In genomic region chr4:91524367-91524766, GRCm38 (mm10) we compare ENCODE assay signal across 24 mouse cellular contexts.
"Had no signal": no experiment of that assay in that cellular context is flagged by ENCODE, and none has a peak within 500 bp of the region (broad histone marks: within the 10 kb centered on the region; RNA-seq: fewer than 3 reads in every experiment).

No protein-coding gene starts in this region.

- H3K27me3 ChIP-seq: embryonic facial prominence, embryonic 12.5 days; embryonic facial prominence, embryonic 13.5 days; embryonic facial prominence, embryonic 15.5 days; forebrain, embryonic 12.5 days; forebrain, embryonic 13.5 days; forebrain, embryonic 15.5 days had no signal

- DNase-seq: cerebellum, adult 9-10 months; cerebellum, adult 9-11 months; cerebellum, postnatal 10 days; cerebellum, postnatal 14 days; cerebellum, postnatal 25 days; cerebellum, postnatal 36 days; embryo, embryonic 11 days; forebrain, postnatal 0 days; gastrocnemius, postnatal 10 days; gastrocnemius, postnatal 14 days; gastrocnemius, postnatal 25 days; gastrocnemius, postnatal 36 days; heart, adult 18-20 months; heart, adult 2 months had no signal

- H3K9ac ChIP-seq: embryonic facial prominence, embryonic 12.5 days; embryonic facial prominence, embryonic 13.5 days; embryonic facial prominence, embryonic 15.5 days; forebrain, embryonic 12.5 days; forebrain, embryonic 13.5 days; forebrain, embryonic 15.5 days; forebrain, postnatal 0 days had no signal

- H3K9me3 ChIP-seq: embryonic facial prominence, embryonic 10.5 days; embryonic facial prominence, embryonic 12.5 days; embryonic facial prominence, embryonic 13.5 days; embryonic facial prominence, embryonic 15.5 days; forebrain, embryonic 10.5 days; forebrain, embryonic 12.5 days; forebrain, embryonic 13.5 days; forebrain, embryonic 15.5 days; heart, embryonic 10.5 days had no signal

- H3K4me1 ChIP-seq: embryonic facial prominence, embryonic 10.5 days; embryonic facial prominence, embryonic 12.5 days; embryonic facial prominence, embryonic 13.5 days; embryonic facial prominence, embryonic 15.5 days; forebrain, embryonic 10.5 days; forebrain, embryonic 12.5 days; forebrain, embryonic 13.5 days; forebrain, embryonic 15.5 days; heart, embryonic 10.5 days had no signal

- H3K4me3 ChIP-seq: embryonic facial prominence, embryonic 10.5 days; embryonic facial prominence, embryonic 12.5 days; embryonic facial prominence, embryonic 13.5 days; embryonic facial prominence, embryonic 15.5 days; erythroblast, embryonic 14.5 days; forebrain, embryonic 10.5 days; forebrain, embryonic 12.5 days; forebrain, embryonic 13.5 days; forebrain, embryonic 15.5 days; heart, adult 2 months; heart, embryonic 10.5 days had no signal

- H3K27ac ChIP-seq: embryonic facial prominence, embryonic 10.5 days; embryonic facial prominence, embryonic 12.5 days; embryonic facial prominence, embryonic 13.5 days; embryonic facial prominence, embryonic 15.5 days; forebrain, embryonic 10.5 days; forebrain, embryonic 12.5 days; forebrain, embryonic 13.5 days; forebrain, embryonic 15.5 days; heart, adult 2 months; heart, embryonic 10.5 days had no signal

- H3K36me3 ChIP-seq: embryonic facial prominence, embryonic 10.5 days; embryonic facial prominence, embryonic 12.5 days; embryonic facial prominence, embryonic 13.5 days; embryonic facial prominence, embryonic 15.5 days; forebrain, embryonic 10.5 days; forebrain, embryonic 12.5 days; forebrain, embryonic 15.5 days; heart, embryonic 10.5 days had no signal
